Mouse (Mus musculus) hematopoietic stem cell, adult 5-6 weeks (primary cell): ENCODE results near the gene Anxa6. TPM values are rescaled to one million over a fixed set of nuclear protein-coding genes. Genes with fewer than 3 reads are reported as not detected.

ENCODE experiments used
- ATAC-seq, 2 experiments: fragments of 125-278 bp in 1 of 2; replicated peaks in 1 of 2; 2 replicates each; pipeline ENCODE4 v1.8.0; 2016 to 2017; ENCODE audit warnings: inconsistent platforms in 2 of 2, mild to moderate bottlenecking in 2 of 2, moderate number of reproducible peaks in 2 of 2, low read depth in 1 of 2, moderate TSS enrichment in 1 of 2; ENCODE audit not compliant: low FRiP score in 2 of 2, poor library complexity in 2 of 2, severe bottlenecking in 2 of 2, insufficient read depth in 1 of 2, low TSS enrichment in 1 of 2
- total RNA-seq: library from RNA; stranded (forward); fragments of 172-1452, 232-1000 nt; gene quantifications from 2 replicates; pipeline ENCODE4 v1.2.3, GENCODE M21; 2017

Anxa6 gene
- total RNA-seq, 1 experiment from 2014 or later = 62.0 TPM

DNA sequence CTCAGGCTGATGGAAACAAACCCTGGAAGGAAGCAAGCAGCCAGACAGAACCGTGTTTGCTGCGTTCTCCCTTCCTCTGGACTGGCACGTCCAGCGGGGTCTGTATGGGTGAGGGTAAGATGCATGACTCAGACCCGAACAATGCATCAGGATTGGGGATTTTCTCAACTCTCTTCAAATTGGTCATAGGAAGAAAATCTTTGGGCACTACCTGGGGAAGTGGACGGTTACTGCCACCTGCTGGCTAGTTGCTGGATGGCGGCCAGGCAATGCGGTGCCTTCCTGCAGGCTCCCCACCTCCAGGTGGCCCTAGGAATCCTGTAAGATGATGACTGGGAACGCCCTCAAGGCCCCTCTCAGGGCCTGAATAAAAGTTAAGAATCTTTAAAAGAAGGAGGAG is 6.3 kb upstream of the Anxa6 start:
- ATAC-seq = peak; percentile 76 to 80

DNA sequence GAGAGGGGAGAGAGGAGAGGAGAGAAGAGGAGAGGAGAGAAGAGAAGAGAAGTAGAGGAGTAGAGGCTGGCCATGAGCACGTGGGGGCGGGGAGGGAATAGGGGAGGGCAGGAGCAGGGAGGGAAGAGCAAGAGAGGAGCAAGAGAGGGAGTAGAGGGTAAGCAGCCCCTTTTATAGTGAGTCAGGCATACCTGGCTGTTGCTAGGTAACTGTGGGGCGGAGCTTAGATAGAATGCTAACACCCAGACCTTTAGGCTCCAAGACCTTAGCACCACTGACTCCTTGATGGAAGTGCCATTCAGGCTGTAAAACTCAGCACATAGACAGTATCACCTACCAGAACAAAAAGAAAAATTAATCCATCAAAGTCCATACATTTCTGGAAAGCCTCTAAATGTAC is 3.4 kb upstream of the Anxa6 start:
- ATAC-seq = no peak

DNA sequence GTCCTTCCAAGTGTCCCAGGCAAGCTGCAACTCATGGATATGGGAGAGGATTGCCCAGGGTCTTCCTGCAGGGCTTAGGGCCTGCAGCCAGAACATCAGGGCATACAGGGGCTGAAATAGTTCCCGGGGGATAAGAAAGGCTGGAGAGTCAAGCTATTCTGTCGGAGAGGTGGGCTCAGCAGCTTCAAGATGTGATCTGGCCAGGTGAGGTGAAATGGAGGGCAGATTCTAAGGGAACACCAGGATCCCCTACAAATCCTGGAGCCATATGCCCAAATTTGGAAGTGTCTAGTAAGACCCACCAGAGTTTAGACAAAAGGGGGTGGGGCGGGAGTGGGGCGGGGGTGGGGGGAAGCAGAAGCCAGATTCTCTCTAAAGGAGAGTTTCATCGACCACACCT is 959 bp downstream of the Anxa6 start:
- no peak for ATAC-seq

DNA sequence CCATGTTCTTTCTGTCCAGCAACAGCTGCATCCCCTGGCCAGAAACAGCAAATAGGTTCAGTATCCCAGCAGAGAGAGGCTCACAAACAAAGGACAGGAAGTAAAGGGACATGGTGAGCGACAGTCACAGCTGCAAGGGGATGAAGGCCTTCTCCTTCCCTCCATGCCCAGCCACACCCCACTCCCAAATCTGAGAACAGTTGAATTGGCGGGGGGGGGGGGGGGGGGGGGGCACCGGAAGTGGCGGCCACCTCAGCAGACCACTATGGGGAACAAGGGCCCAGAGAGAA is 1.3 kb downstream of the Anxa6 start:
- no peak for ATAC-seq

DNA sequence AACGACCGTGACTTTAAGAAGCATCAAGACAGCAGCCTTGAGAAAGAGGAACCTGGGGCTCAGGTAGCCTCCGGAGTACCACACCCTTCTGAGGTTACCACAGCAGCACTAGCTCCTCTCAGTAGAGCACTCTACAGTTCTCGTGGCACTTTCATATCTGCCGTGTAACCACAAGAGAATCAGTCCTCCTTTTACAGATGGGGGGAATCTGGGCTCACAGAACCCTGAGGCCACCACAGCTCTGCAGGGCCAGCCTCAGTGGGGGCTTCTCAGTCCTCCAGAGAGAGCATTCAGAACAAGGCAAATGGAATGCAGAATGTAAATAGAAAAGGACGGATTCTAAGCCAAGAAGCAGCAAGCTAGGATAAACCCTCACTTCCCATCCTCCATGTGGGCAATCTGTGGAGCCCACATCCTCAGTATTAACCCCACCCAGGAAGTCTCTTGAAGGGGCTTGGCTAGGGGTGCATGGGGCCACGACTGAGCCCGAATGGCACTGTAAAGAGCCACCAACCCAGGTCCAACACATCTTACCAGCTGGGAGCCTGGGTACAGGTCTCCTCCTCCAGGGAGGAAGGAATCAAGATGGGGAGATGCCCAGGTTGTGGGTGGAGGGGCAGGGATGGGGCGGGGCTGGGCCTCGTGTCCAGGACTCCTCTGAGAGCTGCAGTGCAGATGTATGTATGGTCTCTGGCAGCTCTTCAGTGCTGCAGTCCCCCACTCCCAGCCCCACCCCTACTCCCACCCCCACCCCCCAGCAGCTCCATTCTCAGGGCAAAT is 1.8 kb downstream of the Anxa6 start:
- peak in 1 of 2 experiments; percentile 18; a peak in 2 of 4 replicates for ATAC-seq

DNA sequence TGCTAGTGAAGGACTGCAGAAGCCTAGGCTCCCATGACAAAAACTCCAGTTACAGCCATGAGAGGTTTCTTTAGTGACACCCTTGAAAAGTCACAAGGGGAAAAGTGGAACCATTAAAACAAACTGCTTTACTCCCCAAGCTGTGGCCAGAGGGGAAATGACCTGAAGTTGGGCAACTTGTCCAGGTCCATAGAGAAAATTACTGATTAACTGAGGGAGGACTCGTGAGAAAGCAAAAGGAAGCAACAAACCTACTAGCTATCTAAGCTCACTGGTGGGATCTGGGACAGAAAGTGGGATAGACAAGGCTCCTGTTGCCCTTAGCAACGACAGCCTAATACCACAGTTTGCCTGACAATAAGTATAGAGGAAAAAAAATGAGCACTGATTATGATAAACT is 4.7 kb downstream of the Anxa6 start:
- no peak for ATAC-seq

DNA sequence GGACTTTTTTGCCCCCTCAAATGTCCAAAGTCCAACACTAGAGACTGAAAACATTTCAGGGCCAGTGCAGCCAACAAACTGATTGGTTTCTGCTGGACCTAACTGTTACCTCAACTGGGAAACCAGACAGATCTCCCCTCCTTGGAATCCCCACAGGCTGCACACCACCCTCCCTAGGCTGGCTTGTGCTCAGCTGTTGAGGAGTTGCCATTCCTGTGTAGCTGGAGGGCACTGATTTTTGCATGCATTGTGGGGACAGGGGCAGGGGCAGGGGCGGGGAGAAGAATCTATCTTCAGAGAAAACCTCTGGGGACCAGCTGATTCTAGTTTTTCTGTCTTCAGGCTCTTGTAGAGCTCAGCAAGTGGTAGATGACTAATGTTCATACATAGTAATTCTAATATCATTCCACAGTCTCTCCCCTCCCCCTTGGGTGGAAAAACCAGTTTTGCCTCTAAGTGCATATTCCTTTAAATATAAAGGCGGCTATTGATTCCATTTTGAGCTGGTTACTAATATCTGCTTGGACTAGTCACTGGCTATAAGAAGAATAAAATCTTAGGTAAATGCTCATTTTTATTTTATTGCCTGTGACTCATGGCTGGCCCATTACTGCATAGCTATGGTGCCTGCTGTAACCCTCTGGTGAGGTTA is 5.9 kb downstream of the Anxa6 start:
- no peak for ATAC-seq

DNA sequence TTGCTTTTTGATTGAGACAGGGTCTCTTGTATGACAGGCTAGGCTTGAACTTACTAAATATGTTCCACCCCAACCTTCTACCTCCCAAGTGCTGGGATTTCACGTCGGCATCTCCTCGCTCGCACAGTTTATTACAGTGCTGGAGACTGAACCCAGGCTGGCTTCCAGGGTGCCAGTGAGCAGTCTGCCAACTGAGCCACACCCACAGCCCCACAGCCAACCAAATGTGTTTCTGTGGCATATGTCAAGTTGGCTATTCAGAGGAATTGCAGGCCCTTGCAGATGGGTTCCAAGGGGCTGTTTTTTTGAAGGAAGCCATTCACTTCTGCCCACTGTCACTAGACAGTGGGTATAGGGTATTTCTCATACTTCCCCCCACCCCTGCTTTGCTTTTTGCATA is 7.3 kb downstream of the Anxa6 start:
- no peak for ATAC-seq

DNA sequence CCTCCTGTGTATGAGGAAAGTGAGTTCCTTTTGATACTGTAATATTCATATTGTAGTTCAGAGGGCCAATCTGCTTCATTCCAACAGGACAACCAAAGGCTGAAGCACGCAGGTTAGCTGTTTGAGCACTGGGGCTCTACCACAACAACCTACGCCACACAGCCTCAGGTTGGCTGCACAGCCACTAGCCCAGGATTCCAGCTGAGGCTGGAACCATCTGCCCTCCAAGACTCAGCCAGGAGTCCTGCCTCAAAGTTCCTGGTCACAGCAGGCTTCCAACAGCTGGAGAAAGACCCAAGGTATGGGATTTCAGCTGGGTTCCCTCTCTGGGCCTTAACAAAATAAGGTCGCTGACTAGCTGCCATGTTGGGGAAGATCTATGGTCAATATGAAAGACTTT is 9.7 kb downstream of the Anxa6 start:
- no peak for ATAC-seq

DNA sequence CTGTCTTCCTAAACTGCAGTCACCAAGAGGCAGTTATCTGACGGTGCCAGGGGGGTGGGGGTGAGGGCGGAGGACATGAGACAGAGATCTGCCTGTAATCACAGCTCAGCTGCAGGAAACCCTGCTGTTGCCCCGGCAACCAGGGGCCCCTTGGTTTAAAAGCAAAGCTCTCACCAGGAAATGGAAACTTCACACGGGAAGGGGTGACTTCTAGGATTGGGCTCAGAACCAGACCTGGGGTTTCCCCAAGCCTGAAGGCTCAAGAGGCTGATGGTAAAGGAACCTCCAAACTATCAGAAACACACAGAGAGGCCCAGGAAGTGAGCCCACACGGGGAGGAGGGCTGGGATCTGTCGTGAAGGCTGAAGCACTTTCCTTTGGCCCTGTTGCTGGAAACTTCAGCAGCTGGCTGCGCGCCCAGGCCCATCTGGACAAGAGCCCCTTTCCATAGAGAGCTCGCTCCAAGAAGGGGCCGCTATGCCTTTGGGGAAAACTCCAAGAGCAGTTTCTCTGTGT is 10.1 kb downstream of the Anxa6 start:
- peak; percentile 91 to 95 for ATAC-seq

DNA sequence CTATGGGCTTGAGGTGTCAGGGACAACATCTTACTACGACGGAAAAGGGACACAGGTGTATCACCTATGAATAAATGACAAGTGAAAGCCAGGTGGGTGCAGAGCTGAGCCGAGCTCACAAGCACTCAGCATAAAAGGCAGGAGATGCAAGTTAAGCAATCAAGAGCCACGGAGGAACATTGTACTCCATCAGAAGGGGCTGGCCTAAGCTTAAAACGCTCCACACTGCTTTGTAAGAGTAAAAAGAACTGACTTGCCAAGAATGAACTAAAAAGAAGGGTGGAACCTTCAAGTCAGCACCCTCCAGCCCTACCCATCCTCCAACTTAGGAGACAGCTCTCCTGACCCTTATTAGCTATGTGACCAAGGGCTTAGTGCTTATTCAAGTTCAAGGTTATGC is 10.7 kb downstream of the Anxa6 start:
- no peak for ATAC-seq

DNA sequence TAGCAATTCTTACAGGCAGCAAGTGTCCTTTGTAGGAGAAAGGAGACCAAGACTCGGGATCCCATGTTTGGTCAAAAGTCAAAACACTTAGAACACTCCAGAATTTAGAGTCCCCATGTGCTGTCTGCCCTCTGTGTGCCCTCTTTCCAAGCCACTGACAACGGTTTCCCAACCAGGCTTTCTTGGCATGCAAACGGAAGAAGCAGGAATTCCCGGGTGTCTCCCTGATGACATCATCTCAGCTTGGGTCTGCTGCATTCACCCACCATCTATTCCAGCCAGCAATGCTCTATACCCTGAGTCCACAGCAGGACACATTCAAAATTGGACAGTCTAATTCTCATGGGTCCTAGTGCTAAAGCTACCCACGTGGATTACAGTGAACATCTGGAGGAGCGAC is 11.4 kb downstream of the Anxa6 start:
- ATAC-seq = no peak

DNA sequence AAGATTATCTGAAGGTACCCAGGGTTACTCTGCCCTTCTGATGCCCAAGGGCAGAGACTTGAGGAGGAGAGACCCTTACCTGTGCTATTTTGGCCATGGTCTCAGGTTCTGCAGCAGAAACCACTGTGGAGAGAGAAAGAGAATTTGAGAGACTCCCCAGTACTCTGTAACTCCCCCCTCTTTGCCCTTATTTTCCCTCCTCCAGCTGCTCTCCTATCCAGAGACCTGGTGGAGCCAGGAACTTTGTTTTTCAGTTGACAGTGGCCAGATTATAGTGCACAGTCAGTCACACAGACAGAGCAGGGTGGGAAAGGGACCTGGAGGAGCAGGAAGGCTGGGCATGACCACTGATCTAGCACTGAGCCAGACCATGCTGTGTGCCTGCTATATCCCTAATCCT is 11.8 kb downstream of the Anxa6 start:
- no peak for ATAC-seq

DNA sequence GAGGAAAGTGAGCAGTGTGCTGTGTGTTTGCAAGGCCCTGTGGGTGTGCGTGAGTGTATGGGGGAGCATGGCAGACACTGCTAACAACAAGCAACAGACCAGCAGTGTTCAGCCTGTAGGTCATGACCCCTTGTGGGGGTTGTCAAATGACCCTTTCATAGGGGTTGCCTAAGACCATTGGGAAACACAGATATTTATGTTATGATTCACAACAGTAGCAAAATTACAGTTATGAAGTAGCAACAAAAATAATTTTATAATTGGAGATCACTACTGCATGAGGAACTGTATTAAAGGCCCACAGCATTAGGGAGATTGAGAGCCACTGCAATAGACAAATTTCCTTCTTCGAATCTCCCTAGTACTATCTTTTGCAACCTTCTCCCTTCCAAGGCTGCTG is 13.5 kb downstream of the Anxa6 start:
- no peak for ATAC-seq

DNA sequence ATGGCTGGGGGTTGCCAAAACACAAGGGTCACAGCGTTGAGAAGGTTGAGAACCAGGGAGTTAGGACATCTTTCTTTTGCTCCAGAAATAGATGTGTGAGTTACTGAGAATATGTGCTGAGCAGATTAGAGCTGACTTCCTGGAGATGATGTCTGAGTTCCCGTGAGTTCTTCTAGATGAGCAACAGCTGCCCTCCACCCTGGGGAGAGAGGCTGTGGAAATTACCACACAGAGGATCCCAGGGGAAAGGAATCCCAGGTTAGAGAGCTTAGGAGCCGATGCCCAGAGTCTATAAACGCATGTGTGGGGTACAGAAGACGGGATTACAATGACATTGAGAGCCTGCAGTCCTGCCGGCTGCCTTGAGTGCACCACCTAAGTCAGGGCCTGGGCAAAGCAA is 15.2 kb downstream of the Anxa6 start:
- ATAC-seq = no peak

DNA sequence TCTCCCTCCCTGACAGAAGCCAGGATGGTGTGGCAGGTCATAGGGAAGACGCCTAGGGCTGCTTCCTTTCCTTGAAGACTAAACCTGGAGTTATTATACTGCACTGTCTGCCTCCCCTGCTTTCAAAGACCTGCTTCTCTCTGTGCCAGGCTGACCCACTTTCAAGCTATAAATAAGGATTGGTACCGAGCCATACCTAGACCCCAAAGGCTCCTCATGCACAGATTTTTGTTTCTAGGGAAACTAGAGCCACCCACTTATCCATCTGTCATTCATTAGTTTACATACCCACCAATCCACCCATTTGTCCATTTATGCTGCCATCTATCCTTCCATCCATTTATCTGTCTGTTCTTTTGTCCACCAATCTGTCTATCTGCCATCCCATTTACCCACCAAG is 16.0 kb downstream of the Anxa6 start:
- ATAC-seq = no peak

DNA sequence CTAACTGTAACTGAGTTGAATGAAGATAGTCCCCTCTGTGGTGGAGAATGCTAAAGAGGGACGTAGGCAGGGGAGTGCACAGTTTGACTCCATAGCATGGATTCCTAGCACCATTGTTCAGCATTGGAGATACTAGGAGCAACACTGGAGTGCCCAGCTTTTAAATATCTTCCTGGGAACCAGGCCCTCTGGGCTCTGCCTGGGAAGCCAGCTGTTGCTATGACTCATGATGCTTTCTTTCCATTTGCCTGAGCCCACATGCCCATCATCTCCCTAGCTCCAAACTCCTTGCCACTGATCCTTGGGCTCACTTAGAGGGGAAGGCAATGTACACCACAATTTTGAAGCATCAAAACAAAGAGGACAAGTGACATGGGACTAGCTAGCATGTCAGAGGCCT is 16.5 kb downstream of the Anxa6 start:
- no peak for ATAC-seq

DNA sequence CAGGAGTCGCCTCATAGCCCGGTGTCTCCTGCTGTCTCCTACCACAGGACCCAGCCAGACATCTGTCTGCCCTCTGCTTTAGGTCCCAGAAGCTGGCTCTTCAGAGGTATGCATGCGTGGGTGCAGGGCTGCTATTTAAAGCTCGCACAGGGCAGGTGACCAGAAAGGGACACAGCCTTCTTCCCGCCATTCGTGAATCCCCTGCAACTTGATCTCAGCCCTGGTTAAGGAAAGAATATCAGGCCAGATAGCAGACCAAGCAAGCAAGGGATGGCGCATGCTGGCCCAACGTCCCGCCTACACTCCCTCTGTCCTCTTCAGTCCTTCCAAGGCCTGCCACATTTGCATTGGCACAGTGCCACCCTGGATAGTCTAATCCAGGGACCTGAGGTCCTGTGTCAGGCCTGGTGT is 17.4 kb downstream of the Anxa6 start:
- ATAC-seq = no peak

DNA sequence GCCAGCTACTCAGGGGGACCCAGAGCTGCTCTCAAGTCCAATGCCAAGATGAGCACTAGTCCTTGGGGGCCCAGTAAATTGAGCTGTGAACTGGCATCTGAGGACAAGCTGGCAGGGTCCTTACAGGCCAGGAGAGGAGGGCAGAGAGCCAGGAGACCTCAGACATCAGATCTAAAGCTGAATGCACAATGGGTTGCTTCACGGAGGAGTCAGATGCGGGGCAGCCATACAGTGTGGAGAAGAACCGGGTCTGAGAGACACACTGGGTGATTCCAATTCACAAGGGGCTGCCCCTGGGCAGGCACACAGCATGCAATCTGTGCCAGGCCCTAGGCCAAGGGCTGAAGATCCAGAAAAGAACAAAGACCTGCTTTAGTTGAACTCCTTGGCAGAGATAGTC is 18.0 kb downstream of the Anxa6 start:
- no peak for ATAC-seq
